ENCODE assay signal across 8 mouse cellular contexts in genomic region chr4:154963901-154964580, GRCm38 (mm10). TPM values are rescaled to one million over a fixed set of nuclear protein-coding genes. Genes with fewer than 3 reads are reported as not detected.
DNase-seq lines count a peak whose midpoint lies in the region; ATAC-seq lines count a peak whose summit lies in the region.

Gene Pank4 (plus strand): TSS chr4:154964123.

- H3K9ac ChIP-seq in midbrain, embryonic 11.5 days (ENCODE audit: low read length), result peak within 1 kb of the TSS; percentile 98

- peaks cover 42% of the 10 kb centered on the region for H3K36me3 ChIP-seq in embryonic facial prominence, embryonic 10.5 days (replicated peaks)
- H3K36me3 ChIP-seq in midbrain, embryonic 11.5 days (ENCODE audit: control insufficient read depth, insufficient read depth, low read length), result peaks cover 5% of the 10 kb centered on the region

- peak within 1 kb of the TSS; percentile 79 for H3K4me2 ChIP-seq in midbrain, embryonic 11.5 days

- WGBS in embryonic facial prominence, embryonic 10.5 days, result under 1% methylated on average over 66 of the region's 66 CpGs
- under 1% methylated on average over 59 of the region's 66 CpGs for WGBS in midbrain, embryonic 11.5 days

- H3K9me3 ChIP-seq in embryonic facial prominence, embryonic 10.5 days, result no peaks in the 10 kb centered on the region
- no peaks in the 10 kb centered on the region for H3K9me3 ChIP-seq in midbrain, embryonic 11.5 days (ENCODE audit: control insufficient read depth, low read length)

- H3K4me3 ChIP-seq in embryonic facial prominence, embryonic 10.5 days, result peak within 1 kb of the TSS; percentile 91
- peak within 1 kb of the TSS; percentile 95 for H3K4me3 ChIP-seq in midbrain, embryonic 11.5 days (ENCODE audit: low read depth, low read length)

- peaks cover 76% of the 10 kb centered on the region for H3K4me1 ChIP-seq in embryonic facial prominence, embryonic 10.5 days
- H3K4me1 ChIP-seq in midbrain, embryonic 11.5 days (ENCODE audit: control insufficient read depth, insufficient read depth, low read length), result peaks cover 54% of the 10 kb centered on the region

- peak; percentile 69 for ATAC-seq in granulocyte monocyte progenitor cell, adult 5-6 weeks (replicated peaks; ENCODE audit: poor library complexity, severe bottlenecking)
- ATAC-seq in midbrain, embryonic 11.5 days (ENCODE audit: low FRiP score), result peak; percentile 78

- H3K27me3 ChIP-seq in embryonic facial prominence, embryonic 10.5 days (replicated peaks; ENCODE audit: low read depth, poor library complexity, severe bottlenecking), result peaks cover 49% of the 10 kb centered on the region
- H3K27me3 ChIP-seq in midbrain, embryonic 11.5 days (ENCODE audit: control insufficient read depth, insufficient read depth, low read length), result peaks cover 2% of the 10 kb centered on the region; the same call in 1 of the 2 replicates

- intact Hi-C loops in left cerebral cortex, postnatal 4 days (cut with DNase I), result no loop called here

- peak within 1 kb of the TSS; percentile 98 for H3K27ac ChIP-seq in embryonic facial prominence, embryonic 10.5 days (replicated peaks)
- peak within 1 kb of the TSS; percentile 98 for H3K27ac ChIP-seq in midbrain, embryonic 11.5 days (ENCODE audit: low read depth, low read length)

- peak; percentile 95 for DNase-seq in adrenal gland, postnatal 14 days
- DNase-seq in embryonic facial prominence, embryonic 10.5 days (ENCODE audit: low spot score), result peak; percentile 92
- DNase-seq in kidney, adult 11 months, result peak; percentile 93
- peak; percentile 92 for DNase-seq in left cerebral cortex, postnatal 4 days
- peak; percentile 99 for DNase-seq in midbrain, embryonic 11.5 days (ENCODE audit: low spot score, missing footprints)
- DNase-seq in right cerebral cortex, postnatal 4 days, result peak; percentile 87
- peak; percentile 93 for DNase-seq in yolk sac, embryonic 10.5 days (ENCODE audit: low spot score)

RNA-seq across cellular contexts. Expression of gene Pank4, which starts in this region (rescaled TPM):
- 27.9 and 30.2 TPM in 2 replicates for total RNA-seq in adrenal gland, postnatal 14 days (2021)
- 49.2 and 50.1 TPM in 2 replicates for polyA plus RNA-seq in embryonic facial prominence, embryonic 10.5 days (2016; fragmentation: Nextera tagmentation; extraction: Ambion mirVana)
- 36.3 and 45.1 TPM in 2 replicates for total RNA-seq in granulocyte monocyte progenitor cell, adult 5-6 weeks (2014; fragmentation: Nextera tagmentation)
- 17.3 and 20.8 TPM in 2 replicates for total RNA-seq in granulocyte monocyte progenitor cell, adult 5-6 weeks (2017)
- total RNA-seq in left cerebral cortex, postnatal 4 days (2021), result 10 to 100 TPM; 34.5 to 39.8 TPM
- 37.0 and 40.4 TPM in 2 replicates for polyA plus RNA-seq in midbrain, embryonic 11.5 days (2014; fragmentation: Nextera tagmentation; extraction: Ambion mirVana)

Comparison
In these comparisons a context has a peak if more than half of its experiments do, and no peak if none do; other contexts are left out.
1. Peak in every context shown above with its lines: DNase-seq, ATAC-seq, H3K4me3 ChIP-seq and H3K27ac ChIP-seq.